Mouse (Mus musculus): ENCODE measurements around the gene Smad3. TPM values are rescaled to one million over a fixed set of nuclear protein-coding genes. Genes with fewer than 3 reads are reported as not detected.

Gene Smad3
- polyA plus RNA-seq, 1 experiment from 2014 or later = 21.2 TPM

- H3K4me3 ChIP-seq (ENCODE audit: low read length) = no peak overlapping the region
- ATAC-seq (ENCODE audit: low FRiP score, low TSS enrichment) = no peak
- no peak overlapping the region for H3K9ac ChIP-seq (ENCODE audit: low read depth, low read length)
- no peaks in the 10 kb centered on the region for H3K27me3 ChIP-seq (ENCODE audit: control insufficient read depth, insufficient read depth, low read length)
- WGBS = 75% methylated on average over 8 of the region's 8 CpGs
- no peak overlapping the region for H3K27ac ChIP-seq (ENCODE audit: low read depth, low read length)
- peaks cover 29% of the 10 kb centered on the region for H3K4me1 ChIP-seq (ENCODE audit: control insufficient read depth, insufficient read depth, low read length)
- no peak overlapping the region for H3K4me2 ChIP-seq (replicated peaks; ENCODE audit: low read depth, low read length)
- peaks cover 3% of the 10 kb centered on the region; the same call in 1 of the 2 replicates for H3K36me3 ChIP-seq (ENCODE audit: control insufficient read depth, insufficient read depth, low read length)
- H3K9me3 ChIP-seq (ENCODE audit: control insufficient read depth, low read length) = no peaks in the 10 kb centered on the region
These were observed 23.5 kb downstream of the Smad3 start for GRCm38 (mm10) chr9:63734261-63734660.

- Histone ChIP-seq H3K9me3 (ENCODE audit: control insufficient read depth, low read length) (no peaks in the 10 kb centered on the region), H3K4me1 (ENCODE audit: control insufficient read depth, insufficient read depth, low read length) (peaks cover 26% of the 10 kb centered on the region), H3K9ac (ENCODE audit: low read depth, low read length) (no peak overlapping the region), H3K36me3 (ENCODE audit: control insufficient read depth, insufficient read depth, low read length) (no peaks in the 10 kb centered on the region), H3K4me2 (replicated peaks; ENCODE audit: low read depth, low read length) (no peak overlapping the region), H3K4me3 (ENCODE audit: low read length) (no peak overlapping the region), H3K27me3 (ENCODE audit: control insufficient read depth, insufficient read depth, low read length) (no peaks in the 10 kb centered on the region), H3K27ac (ENCODE audit: low read depth, low read length) (no peak overlapping the region)
- no peak for ATAC-seq (ENCODE audit: low FRiP score, low TSS enrichment)
- 93% methylated on average over 7 of the region's 7 CpGs for WGBS
These were observed 25.1 kb downstream of the Smad3 start for GRCm38 (mm10) chr9:63732700-63733099.

- Histone ChIP-seq H3K4me1 (ENCODE audit: control insufficient read depth, insufficient read depth, low read length) (peaks cover 39% of the 10 kb centered on the region), H3K9me3 (ENCODE audit: control insufficient read depth, low read length) (no peaks in the 10 kb centered on the region), H3K27ac (ENCODE audit: low read depth, low read length) (no peak overlapping the region), H3K4me2 (replicated peaks; ENCODE audit: low read depth, low read length) (no peak overlapping the region), H3K9ac (ENCODE audit: low read depth, low read length) (no peak overlapping the region), H3K4me3 (ENCODE audit: low read length) (no peak overlapping the region), H3K36me3 (ENCODE audit: control insufficient read depth, insufficient read depth, low read length) (no peaks in the 10 kb centered on the region), H3K27me3 (ENCODE audit: control insufficient read depth, insufficient read depth, low read length) (no peaks in the 10 kb centered on the region)
- WGBS = 78% methylated on average over 9 of the region's 9 CpGs
- ATAC-seq (ENCODE audit: low FRiP score, low TSS enrichment) = no peak
These were observed 26.5 kb downstream of the Smad3 start for GRCm38 (mm10) chr9:63731114-63731828.

- H3K4me1 ChIP-seq (ENCODE audit: control insufficient read depth, insufficient read depth, low read length) = peaks cover 39% of the 10 kb centered on the region
- no peaks in the 10 kb centered on the region for H3K9me3 ChIP-seq (ENCODE audit: control insufficient read depth, low read length)
- no peak overlapping the region for H3K27ac ChIP-seq (ENCODE audit: low read depth, low read length)
These were observed 28.8 kb downstream of the Smad3 start for GRCm38 (mm10) chr9:63728969-63729368.

GRCm38 (mm10) chr9:63727070-63727469, 30.7 kb downstream of the Smad3 start:
- ATAC-seq (ENCODE audit: low FRiP score, low TSS enrichment) = no peak
- H3K4me2 ChIP-seq (replicated peaks; ENCODE audit: low read depth, low read length) = no peak overlapping the region
- H3K9ac ChIP-seq (ENCODE audit: low read depth, low read length) = no peak overlapping the region
- H3K27ac ChIP-seq (ENCODE audit: low read depth, low read length) = peak overlapping the region; percentile 43; the same call in 1 of the 2 replicates
- no peaks in the 10 kb centered on the region for H3K36me3 ChIP-seq (ENCODE audit: control insufficient read depth, insufficient read depth, low read length)
- no peaks in the 10 kb centered on the region for H3K9me3 ChIP-seq (ENCODE audit: control insufficient read depth, low read length)
- H3K4me3 ChIP-seq (ENCODE audit: low read length) = no peak overlapping the region
- 90% methylated on average over 6 of the region's 6 CpGs for WGBS
- no peaks in the 10 kb centered on the region for H3K27me3 ChIP-seq (ENCODE audit: control insufficient read depth, insufficient read depth, low read length)
- H3K4me1 ChIP-seq (ENCODE audit: control insufficient read depth, insufficient read depth, low read length) = peaks cover 51% of the 10 kb centered on the region

More at GRCm38 (mm10) chr9:63728969-63729368, 28.8 kb downstream of the Smad3 start:
- no peaks in the 10 kb centered on the region for H3K36me3 ChIP-seq (ENCODE audit: control insufficient read depth, insufficient read depth, low read length)
- 45% methylated on average over 10 of the region's 10 CpGs for WGBS
- no peak overlapping the region for H3K4me3 ChIP-seq (ENCODE audit: low read length)
- H3K27me3 ChIP-seq (ENCODE audit: control insufficient read depth, insufficient read depth, low read length) = no peaks in the 10 kb centered on the region
- H3K4me2 ChIP-seq (replicated peaks; ENCODE audit: low read depth, low read length) = no peak overlapping the region
- no peak overlapping the region for H3K9ac ChIP-seq (ENCODE audit: low read depth, low read length)
- no peak for ATAC-seq (ENCODE audit: low FRiP score, low TSS enrichment)

DNA sequence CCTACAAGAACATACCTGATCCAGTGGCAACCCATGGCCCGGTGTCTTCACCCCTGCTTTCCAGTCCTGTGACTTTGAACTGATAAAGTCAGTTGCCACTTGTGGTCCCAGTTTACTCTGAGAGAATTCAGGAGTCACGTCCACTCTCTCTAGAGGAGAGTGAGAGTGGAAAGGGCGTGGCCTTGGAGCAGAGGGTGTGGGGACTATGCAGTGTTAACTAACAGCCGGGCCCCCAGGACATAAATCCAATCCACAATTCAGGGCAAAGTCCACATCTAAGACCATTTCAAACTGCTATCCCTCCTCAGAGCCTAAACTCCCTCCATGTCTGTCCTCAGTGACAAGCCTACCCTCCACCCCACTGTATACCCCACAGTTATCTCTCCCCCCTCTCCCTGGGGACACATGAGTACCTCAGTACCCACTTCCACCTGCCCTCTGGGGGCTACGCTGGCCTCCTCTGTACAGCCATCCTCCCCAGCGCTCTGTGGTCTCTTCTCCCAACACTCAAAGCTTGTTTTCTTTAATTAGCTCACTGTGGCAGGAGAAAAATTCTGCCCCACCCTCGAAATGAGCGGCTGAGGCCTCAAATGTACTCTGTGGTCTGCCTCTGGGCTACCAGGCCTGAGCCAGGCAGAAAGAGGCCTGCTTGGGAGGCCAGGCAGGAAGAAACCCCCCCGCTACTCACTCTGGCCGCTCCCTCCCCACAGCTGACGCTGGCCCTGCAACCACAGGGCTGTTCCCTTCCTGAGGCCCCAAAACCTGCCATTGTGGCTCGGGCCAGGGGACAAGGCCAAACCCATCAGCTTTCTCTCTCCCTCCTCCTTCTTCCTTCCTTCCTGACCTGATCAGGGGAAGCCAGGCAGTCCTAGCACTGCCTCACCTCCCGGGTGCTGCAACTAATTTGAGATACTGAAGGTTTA, 31.4 kb downstream of the Smad3 start:
- peak; percentile 37; the same call in 1 of the 2 replicates for ATAC-seq (ENCODE audit: low FRiP score, low TSS enrichment)
- no peak overlapping the region for H3K4me3 ChIP-seq (ENCODE audit: low read length)
- no peaks in the 10 kb centered on the region for H3K27me3 ChIP-seq (ENCODE audit: control insufficient read depth, insufficient read depth, low read length)
- H3K4me2 ChIP-seq (replicated peaks; ENCODE audit: low read depth, low read length) = peak overlapping the region; percentile 10; the same call in 1 of the 2 replicates
- peak overlapping the region; percentile 45 for H3K9ac ChIP-seq (ENCODE audit: low read depth, low read length)
- H3K9me3 ChIP-seq (ENCODE audit: control insufficient read depth, low read length) = no peaks in the 10 kb centered on the region
- peaks cover 58% of the 10 kb centered on the region for H3K4me1 ChIP-seq (ENCODE audit: control insufficient read depth, insufficient read depth, low read length)
- no peaks in the 10 kb centered on the region for H3K36me3 ChIP-seq (ENCODE audit: control insufficient read depth, insufficient read depth, low read length)
- 26% methylated on average over 13 of the region's 13 CpGs for WGBS
- peak overlapping the region; percentile 84 for H3K27ac ChIP-seq (ENCODE audit: low read depth, low read length)

GRCm38 (mm10) chr9:63724750-63725149, 33.0 kb downstream of the Smad3 start:
- H3K4me3 ChIP-seq (ENCODE audit: low read length) = no peak overlapping the region
- H3K27ac ChIP-seq (ENCODE audit: low read depth, low read length) = no peak overlapping the region
- H3K9ac ChIP-seq (ENCODE audit: low read depth, low read length) = no peak overlapping the region
- H3K4me2 ChIP-seq (replicated peaks; ENCODE audit: low read depth, low read length) = no peak overlapping the region
- ATAC-seq (ENCODE audit: low FRiP score, low TSS enrichment) = no peak
- no peaks in the 10 kb centered on the region for H3K36me3 ChIP-seq (ENCODE audit: control insufficient read depth, insufficient read depth, low read length)
- H3K27me3 ChIP-seq (ENCODE audit: control insufficient read depth, insufficient read depth, low read length) = no peaks in the 10 kb centered on the region
- no peaks in the 10 kb centered on the region for H3K9me3 ChIP-seq (ENCODE audit: control insufficient read depth, low read length)
- 67% methylated on average over 5 of the region's 5 CpGs for WGBS
- H3K4me1 ChIP-seq (ENCODE audit: control insufficient read depth, insufficient read depth, low read length) = peaks cover 68% of the 10 kb centered on the region

DNA sequence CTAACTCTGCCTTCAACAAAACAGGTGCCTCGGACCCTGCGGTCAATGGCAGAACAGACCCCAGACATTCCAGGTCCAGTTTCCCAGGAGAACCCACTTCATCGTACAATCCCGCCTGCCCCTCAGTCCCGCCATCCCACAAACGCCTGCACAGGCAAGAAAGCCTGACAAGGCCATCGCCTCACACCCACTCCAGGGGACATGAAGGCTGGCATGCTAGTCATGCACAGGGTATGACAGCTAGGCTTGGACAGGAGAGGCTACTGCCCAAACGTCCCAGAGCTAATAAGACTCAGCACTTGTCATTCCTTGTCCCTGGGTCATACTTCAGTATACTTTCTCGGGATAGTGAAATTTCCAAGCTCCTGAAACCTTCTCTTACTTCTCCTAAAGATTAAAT, 34.9 kb downstream of the Smad3 start:
- no peak for ATAC-seq (ENCODE audit: low FRiP score, low TSS enrichment)
- no peak overlapping the region for H3K4me3 ChIP-seq (ENCODE audit: low read length)
- peaks cover 62% of the 10 kb centered on the region for H3K4me1 ChIP-seq (ENCODE audit: control insufficient read depth, insufficient read depth, low read length)
- WGBS = 78% methylated on average over 9 of the region's 9 CpGs
- H3K27me3 ChIP-seq (ENCODE audit: control insufficient read depth, insufficient read depth, low read length) = no peaks in the 10 kb centered on the region
- no peak overlapping the region for H3K27ac ChIP-seq (ENCODE audit: low read depth, low read length)
- no peaks in the 10 kb centered on the region for H3K36me3 ChIP-seq (ENCODE audit: control insufficient read depth, insufficient read depth, low read length)
- no peak overlapping the region for H3K9ac ChIP-seq (ENCODE audit: low read depth, low read length)
- no peaks in the 10 kb centered on the region for H3K9me3 ChIP-seq (ENCODE audit: control insufficient read depth, low read length)
- H3K4me2 ChIP-seq (replicated peaks; ENCODE audit: low read depth, low read length) = no peak overlapping the region

GRCm38 (mm10) chr9:63722350-63722749, 35.4 kb downstream of the Smad3 start:
- no peak overlapping the region for H3K4me3 ChIP-seq (ENCODE audit: low read length)
- no peak for ATAC-seq (ENCODE audit: low FRiP score, low TSS enrichment)
- WGBS = 80% methylated on average over 7 of the region's 7 CpGs
- H3K36me3 ChIP-seq (ENCODE audit: control insufficient read depth, insufficient read depth, low read length) = no peaks in the 10 kb centered on the region
- no peak overlapping the region for H3K27ac ChIP-seq (ENCODE audit: low read depth, low read length)
- H3K4me1 ChIP-seq (ENCODE audit: control insufficient read depth, insufficient read depth, low read length) = peaks cover 62% of the 10 kb centered on the region
- no peak overlapping the region for H3K4me2 ChIP-seq (replicated peaks; ENCODE audit: low read depth, low read length)
- no peaks in the 10 kb centered on the region for H3K9me3 ChIP-seq (ENCODE audit: control insufficient read depth, low read length)
- H3K9ac ChIP-seq (ENCODE audit: low read depth, low read length) = no peak overlapping the region
- no peaks in the 10 kb centered on the region for H3K27me3 ChIP-seq (ENCODE audit: control insufficient read depth, insufficient read depth, low read length)

All from kidney, embryonic 14.5 days (tissue).